Mouse (Mus musculus) hindbrain, embryonic 15.5 days (tissue): ENCODE results near the gene Tmem50b. TPM values are rescaled to one million over a fixed set of nuclear protein-coding genes. Genes with fewer than 3 reads are reported as not detected.
"Not testable (repeated sequence)": the region's sequence is repeated elsewhere in the genome, so short reads cannot be mapped to it uniquely, and the experiment has no call there.

ENCODE experiments used
- ATAC-seq: fragments of 200-750 bp; cut with Nextera tagmentation; 2 replicates; pipeline ENCODE4 v1.8.0; 2017; ENCODE audit warnings: low read depth, moderate number of reproducible peaks, moderate TSS enrichment; ENCODE audit not compliant: low FRiP score
- H3K27ac ChIP-seq: fragments of 300-500 bp; sonication (generic); replicated peaks from 2 replicates; pipeline ENCODE4 v1.5.1; 2015; ENCODE audit warnings: mild to moderate bottlenecking, inconsistent platforms
- H3K27me3 ChIP-seq: fragments of 300-500 bp; sonication (generic); 2 replicates; pipeline ENCODE4 v1.6.1; 2015; ENCODE audit warnings: control low read depth, inconsistent platforms
- H3K36me3 ChIP-seq: fragments of 300-500 bp; sonication (generic); 2 replicates; pipeline ENCODE4 v1.6.1; 2015; ENCODE audit warnings: control low read depth, inconsistent platforms
- H3K4me1 ChIP-seq: fragments of 300-500 bp; sonication (generic); replicated peaks from 2 replicates; pipeline ENCODE4 v1.6.1; 2015; ENCODE audit warnings: control low read depth, inconsistent platforms
- H3K4me2 ChIP-seq: fragments of 300-500 bp; sonication (generic); 2 replicates; pipeline ENCODE4 v1.6.1; 2015; ENCODE audit warnings: moderate library complexity, mild to moderate bottlenecking, inconsistent platforms
- H3K4me3 ChIP-seq: fragments of 300-500 bp; sonication (generic); 2 replicates; pipeline ENCODE4 v1.5.1; 2015; ENCODE audit warnings: mild to moderate bottlenecking, inconsistent platforms
- H3K9ac ChIP-seq: fragments of 300-500 bp; sonication (generic); 2 replicates; pipeline ENCODE4 v1.6.1; 2015; ENCODE audit warnings: inconsistent platforms
- H3K9me3 ChIP-seq: fragments of 300-500 bp; sonication (generic); 2 replicates; pipeline ENCODE4 v1.6.1; 2016; ENCODE audit warnings: control low read depth, inconsistent platforms
- WGBS: fragments of 180-500 bp; shearing (Covaris S2); methylation state at CpG from one replicate; pipeline ENCODE4 v1.1.7; 2015; 5-methylcytosine and 5-hydroxymethylcytosine counted together
- polyA plus RNA-seq: library from polyadenylated mRNA; unstranded; fragments of >200 nt; fragmentation: Nextera tagmentation; extraction: Ambion mirVana; gene quantifications from 2 replicates; pipeline ENCODE4 v1.2.1, GENCODE M21; 2015

The Tmem50b gene
- polyA plus RNA-seq, result 99.3 and 105 TPM in 2 replicates

DNA sequence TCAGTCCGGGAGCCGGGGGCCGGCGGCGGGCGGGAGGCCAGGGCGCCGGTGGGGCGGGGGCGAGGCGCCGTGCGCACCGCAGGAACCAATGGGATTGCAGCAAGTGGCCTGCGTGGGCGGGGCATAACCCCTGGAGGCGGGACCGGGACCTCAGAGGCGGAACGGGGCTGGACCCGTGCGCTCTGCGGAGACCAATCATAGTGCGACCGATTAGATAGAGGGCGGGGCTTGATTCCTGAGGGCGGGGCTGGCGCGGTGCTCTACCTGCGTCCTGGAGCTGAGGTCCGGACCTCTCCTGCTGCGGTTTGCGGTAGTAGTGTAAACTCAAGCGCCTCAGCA lies at the start of gene Tmem50b:
Tmem50b (minus strand) TSS at position 129 of the 339 bp plus-strand sequence.
- ATAC-seq, result peak; percentile 99
- H3K36me3 ChIP-seq, result no peaks in the 10 kb centered on the region
- peaks cover 23% of the 10 kb centered on the region for H3K4me1 ChIP-seq
- H3K9ac ChIP-seq, result peak within 1 kb of the TSS; percentile 86
- H3K4me3 ChIP-seq, result peak within 1 kb of the TSS; percentile 72
- under 1% methylated on average over 33 of the region's 34 CpGs for WGBS
- H3K27ac ChIP-seq, result peak within 1 kb of the TSS; percentile 82
- H3K4me2 ChIP-seq, result peak within 1 kb of the TSS; percentile 93
- peaks cover 5% of the 10 kb centered on the region; the same call in 1 of the 2 replicates for H3K27me3 ChIP-seq
- H3K9me3 ChIP-seq, result no peaks in the 10 kb centered on the region

DNA sequence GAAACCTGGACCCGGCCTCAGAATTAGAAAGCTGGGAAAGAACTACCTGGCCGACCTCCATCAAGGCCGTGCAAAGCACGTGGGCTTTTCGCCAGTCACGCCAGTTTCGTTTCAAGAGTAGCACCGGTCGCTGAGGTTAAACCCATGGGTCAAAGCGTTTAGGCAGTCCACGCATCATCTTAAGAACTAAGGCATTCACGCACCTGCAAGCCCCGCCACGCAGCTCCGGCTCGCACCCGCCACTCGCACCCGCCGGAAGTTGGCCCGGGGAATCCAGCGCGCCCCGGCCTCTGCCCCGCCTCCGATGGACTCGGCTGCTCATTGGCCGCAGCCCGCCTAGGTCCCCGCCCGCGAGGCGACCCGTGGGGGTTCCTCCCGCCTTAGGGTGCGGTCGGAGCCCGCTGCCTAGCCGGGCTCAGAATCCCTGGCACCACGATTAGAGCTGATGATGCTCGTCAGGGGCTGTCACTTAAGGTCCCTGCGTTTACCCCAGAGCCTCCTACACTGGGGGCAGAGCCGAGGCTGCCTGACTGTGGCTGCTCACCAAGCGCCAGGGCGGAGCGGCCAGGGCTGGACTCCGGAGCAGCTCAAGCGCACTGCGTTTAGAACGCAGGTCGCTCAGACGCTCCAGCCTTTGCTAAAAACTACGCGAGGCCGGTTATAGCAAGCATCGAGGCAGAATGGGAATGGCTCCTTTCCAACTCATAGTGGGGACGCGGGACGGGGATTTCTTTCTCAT lies 49.2 kb upstream of the Tmem50b start, which contains the start of gene Gart:
Gart (minus strand) TSS at position 272 of the 739 bp plus-strand sequence.
- under 1% methylated on average over 59 of the region's 59 CpGs for WGBS
- Histone ChIP-seq H3K4me1 (peaks cover 25% of the 10 kb centered on the region), H3K36me3 (peaks cover 8% of the 10 kb centered on the region), H3K4me3 (peak within 1 kb of the TSS; percentile 93), H3K9ac (peak within 1 kb of the TSS; percentile 77), H3K27me3 (no peaks in the 10 kb centered on the region), H3K4me2 (peak within 1 kb of the TSS; percentile 79), H3K9me3 (no peaks in the 10 kb centered on the region), H3K27ac (peak within 1 kb of the TSS; percentile 98)
- ATAC-seq, result peak; percentile 90

DNA sequence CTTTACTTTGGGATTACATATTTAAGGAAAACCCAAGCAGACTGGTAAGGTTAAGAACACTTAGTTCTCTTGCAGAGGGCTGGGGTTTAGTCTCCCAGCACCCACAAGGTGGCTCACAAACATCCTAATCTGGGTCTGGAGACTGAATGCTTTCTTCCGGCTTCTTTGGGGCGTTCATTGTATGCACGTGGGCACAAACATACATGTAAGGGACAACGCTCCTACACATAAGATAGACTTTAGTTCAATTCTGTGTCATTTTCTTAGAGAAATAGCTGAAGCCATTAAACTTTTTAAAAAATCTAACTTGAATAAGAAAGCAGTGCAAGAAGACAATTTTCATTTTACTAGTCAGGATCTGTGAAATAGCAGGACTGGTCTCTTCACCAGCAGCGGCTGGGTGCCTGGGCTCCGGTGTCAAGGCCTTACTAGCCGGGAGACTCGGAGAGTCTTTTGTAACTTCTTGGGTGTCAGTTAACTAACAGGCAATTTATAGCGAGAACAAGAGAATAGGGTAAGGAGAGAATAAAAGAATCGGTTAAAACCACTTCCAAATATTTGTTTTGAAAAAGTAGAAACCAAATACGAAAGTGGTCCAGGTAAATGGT lies 48.5 kb upstream of the Tmem50b start:
- H3K4me1 ChIP-seq, result peaks cover 25% of the 10 kb centered on the region
- H3K9me3 ChIP-seq, result no peaks in the 10 kb centered on the region
- H3K9ac ChIP-seq, result peak overlapping the region; percentile 77
- no peak for ATAC-seq
- peak overlapping the region; percentile 93 for H3K4me3 ChIP-seq
- H3K27me3 ChIP-seq, result no peaks in the 10 kb centered on the region
- H3K4me2 ChIP-seq, result peak overlapping the region; percentile 79
- peaks cover 15% of the 10 kb centered on the region for H3K36me3 ChIP-seq
- peak overlapping the region; percentile 98 for H3K27ac ChIP-seq
- WGBS, result under 1% methylated on average over 11 of the region's 11 CpGs

DNA sequence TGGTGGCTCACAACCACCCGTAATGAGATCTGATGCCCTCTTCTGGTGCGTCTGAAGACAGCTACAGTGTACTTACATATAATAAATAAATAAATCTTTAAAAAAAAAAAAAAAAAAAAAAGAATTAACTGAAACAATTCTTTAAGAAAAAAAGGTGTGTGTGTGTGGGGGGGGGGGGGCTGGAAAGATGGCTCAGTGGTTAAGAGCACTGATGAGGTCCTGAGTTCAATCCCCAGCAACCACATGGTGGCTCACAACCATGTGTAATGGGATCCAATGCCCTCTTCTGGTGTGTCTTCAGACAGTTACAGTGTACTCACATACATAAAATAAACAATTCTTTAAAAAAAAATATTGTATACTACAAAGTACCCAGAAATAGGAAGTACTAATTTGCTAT lies 47.8 kb upstream of the Tmem50b start:
- not testable (repeated sequence) for H3K9me3 ChIP-seq, H3K4me2 ChIP-seq, H3K4me3 ChIP-seq, H3K9ac ChIP-seq, H3K27ac ChIP-seq, ATAC-seq, H3K27me3 ChIP-seq
- Histone ChIP-seq H3K36me3 (peaks cover 21% of the 10 kb centered on the region), H3K4me1 (peaks cover 22% of the 10 kb centered on the region)
- WGBS, result 75% methylated on average over 1 of the region's 2 CpGs

DNA sequence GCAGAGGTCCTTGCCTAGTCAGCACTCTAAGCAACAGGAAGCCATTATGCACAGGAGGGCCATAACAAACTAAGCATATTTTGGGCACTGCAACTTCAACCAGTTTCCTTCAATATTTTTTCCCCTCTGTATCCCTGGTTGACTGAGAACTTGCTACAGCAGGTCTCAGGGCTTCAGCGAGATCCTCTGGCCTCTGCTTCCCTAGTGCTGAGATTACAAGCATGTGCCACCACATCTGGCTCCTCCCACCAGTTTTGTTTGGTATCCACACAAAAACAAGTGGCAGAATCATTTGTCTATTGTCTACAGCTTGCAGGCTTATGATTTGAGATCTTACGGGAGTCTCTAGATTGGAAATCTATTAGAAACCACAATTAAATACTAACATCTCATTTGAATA lies 47.3 kb upstream of the Tmem50b start:
- H3K9ac ChIP-seq, result no peak overlapping the region
- WGBS, result 84% methylated on average over 2 of the region's 2 CpGs
- H3K27ac ChIP-seq, result no peak overlapping the region
- H3K4me2 ChIP-seq, result no peak overlapping the region
- peaks cover 18% of the 10 kb centered on the region for H3K4me1 ChIP-seq
- no peak for ATAC-seq
- peaks cover 26% of the 10 kb centered on the region for H3K36me3 ChIP-seq
- no peaks in the 10 kb centered on the region for H3K27me3 ChIP-seq
- no peak overlapping the region for H3K4me3 ChIP-seq
- H3K9me3 ChIP-seq, result no peaks in the 10 kb centered on the region

DNA sequence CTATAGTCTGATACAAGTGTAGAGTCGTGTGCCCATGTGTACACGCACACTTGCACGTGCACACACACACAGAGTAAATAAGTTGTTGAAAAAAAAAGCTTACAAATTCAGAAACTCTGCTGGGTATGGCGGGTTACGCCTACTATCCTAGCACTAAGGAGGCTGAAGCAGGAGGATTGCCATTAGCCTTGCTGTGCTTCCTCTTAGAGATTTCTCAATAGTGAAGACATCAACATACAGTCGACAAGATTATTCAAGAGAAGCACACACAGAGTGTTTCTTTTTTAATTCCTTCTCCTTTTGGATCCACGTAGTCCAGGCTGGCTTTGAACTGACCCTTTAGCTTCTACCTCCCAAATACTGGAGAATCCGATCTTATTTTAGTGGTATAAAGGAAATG lies 42.6 kb upstream of the Tmem50b start:
- Histone ChIP-seq H3K27ac (no peak overlapping the region), H3K36me3 (peaks cover 62% of the 10 kb centered on the region), H3K4me2 (no peak overlapping the region), H3K9me3 (no peaks in the 10 kb centered on the region), H3K27me3 (no peaks in the 10 kb centered on the region), H3K4me3 (no peak overlapping the region), H3K9ac (no peak overlapping the region), H3K4me1 (peaks cover 3% of the 10 kb centered on the region; the same call in 1 of the 2 replicates)
- ATAC-seq, result no peak
- 96% methylated on average over 8 of the region's 8 CpGs for WGBS

DNA sequence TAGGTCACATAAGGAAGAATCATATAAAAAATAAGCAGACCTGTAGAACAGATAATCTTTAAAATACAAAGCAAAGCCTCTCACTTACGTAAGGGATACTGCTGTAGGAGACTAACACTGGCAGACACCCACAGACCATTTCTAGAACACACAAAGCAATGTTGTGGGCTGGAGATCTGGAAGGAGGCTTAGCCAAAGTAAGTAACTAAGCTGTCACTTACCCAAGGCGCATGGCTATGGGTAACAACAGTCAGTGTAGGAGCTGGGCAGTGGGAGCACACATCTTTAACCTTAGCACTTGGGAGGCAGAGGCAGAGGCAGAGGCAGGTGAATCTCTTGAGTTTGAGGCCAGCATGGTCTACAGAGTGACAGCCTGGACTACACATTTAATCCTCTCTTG lies 42.0 kb upstream of the Tmem50b start:
- Histone ChIP-seq H3K4me2 (no peak overlapping the region), H3K27ac (no peak overlapping the region), H3K4me1 (no peaks in the 10 kb centered on the region), H3K27me3 (no peaks in the 10 kb centered on the region), H3K4me3 (no peak overlapping the region), H3K9me3 (no peaks in the 10 kb centered on the region), H3K9ac (no peak overlapping the region), H3K36me3 (peaks cover 66% of the 10 kb centered on the region)
- ATAC-seq, result no peak
- 94% methylated on average over 2 of the region's 2 CpGs for WGBS

DNA sequence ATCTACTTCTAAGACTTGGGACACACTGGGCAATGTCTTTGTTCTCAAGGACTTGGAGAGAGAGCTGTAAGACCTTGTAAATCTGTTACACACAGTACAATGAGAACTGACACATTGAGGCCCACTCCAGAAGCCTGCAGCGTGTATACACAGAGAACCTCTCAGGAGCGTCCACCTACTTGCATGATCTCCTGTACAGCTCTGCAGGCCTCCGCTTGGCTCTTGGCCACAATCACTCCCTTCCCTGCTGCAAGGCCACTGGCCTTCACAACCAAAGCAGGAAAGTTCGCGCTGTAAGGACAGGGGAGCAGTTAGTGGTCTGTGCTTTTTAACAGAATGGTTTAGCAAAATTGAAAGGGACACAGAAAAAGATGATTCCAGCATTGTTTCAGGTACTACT lies 41.6 kb upstream of the Tmem50b start:
- H3K9ac ChIP-seq, result no peak overlapping the region
- no peaks in the 10 kb centered on the region for H3K27me3 ChIP-seq
- WGBS, result 94% methylated on average over 5 of the region's 5 CpGs
- H3K9me3 ChIP-seq, result no peaks in the 10 kb centered on the region
- H3K4me2 ChIP-seq, result no peak overlapping the region
- H3K36me3 ChIP-seq, result peaks cover 66% of the 10 kb centered on the region
- no peak overlapping the region for H3K4me3 ChIP-seq
- ATAC-seq, result no peak
- H3K4me1 ChIP-seq, result no peaks in the 10 kb centered on the region
- no peak overlapping the region for H3K27ac ChIP-seq

DNA sequence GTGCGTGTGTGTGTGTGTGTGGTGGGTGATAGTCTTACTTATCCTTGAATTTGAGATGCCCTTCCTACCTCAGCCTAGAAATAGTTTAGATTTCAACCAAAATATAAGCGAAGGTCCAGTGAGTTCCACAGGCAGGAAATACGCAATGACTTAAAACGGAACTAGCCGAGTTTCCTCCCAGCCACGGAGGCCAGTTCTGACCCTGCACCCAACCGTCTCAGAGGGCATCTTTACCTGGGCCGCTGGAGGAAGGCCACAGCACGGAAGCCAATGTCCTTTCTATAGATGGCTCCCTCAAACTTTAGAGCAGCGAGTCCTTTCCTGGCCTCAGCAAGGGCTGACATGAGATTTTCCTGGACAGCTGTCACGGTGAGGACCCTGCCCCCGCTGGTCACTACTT lies 36.0 kb upstream of the Tmem50b start:
- no peak for ATAC-seq
- Histone ChIP-seq H3K27me3 (no peaks in the 10 kb centered on the region), H3K4me2 (no peak overlapping the region), H3K36me3 (peaks cover 65% of the 10 kb centered on the region), H3K9me3 (no peaks in the 10 kb centered on the region), H3K4me1 (no peaks in the 10 kb centered on the region), H3K9ac (no peak overlapping the region), H3K4me3 (no peak overlapping the region), H3K27ac (no peak overlapping the region)
- 94% methylated on average over 12 of the region's 12 CpGs for WGBS

DNA sequence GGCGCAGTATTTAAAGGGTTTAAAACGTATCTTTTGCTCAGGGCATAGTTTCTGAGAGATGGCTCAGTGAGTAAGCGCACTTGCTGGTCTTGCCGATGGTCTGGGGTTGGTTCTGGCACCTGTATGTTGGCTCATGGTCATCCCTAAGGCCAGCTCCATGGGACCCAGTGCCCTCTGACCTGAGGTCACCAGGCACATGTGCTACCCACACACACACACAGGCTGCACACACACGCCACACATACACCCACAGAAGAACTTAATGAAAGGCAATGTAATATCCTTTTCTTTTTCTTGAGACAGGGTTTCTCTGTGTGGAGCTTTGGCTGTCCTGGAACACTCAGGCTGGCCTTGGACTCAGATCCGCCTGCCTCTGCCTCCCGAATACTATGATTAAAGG lies 35.3 kb upstream of the Tmem50b start:
- H3K9ac ChIP-seq, result no peak overlapping the region
- H3K4me2 ChIP-seq, result no peak overlapping the region
- peaks cover 65% of the 10 kb centered on the region for H3K36me3 ChIP-seq
- 96% methylated on average over 7 of the region's 7 CpGs for WGBS
- no peaks in the 10 kb centered on the region for H3K9me3 ChIP-seq
- no peaks in the 10 kb centered on the region for H3K27me3 ChIP-seq
- no peak overlapping the region for H3K27ac ChIP-seq
- no peaks in the 10 kb centered on the region for H3K4me1 ChIP-seq
- no peak for ATAC-seq
- no peak overlapping the region for H3K4me3 ChIP-seq

DNA sequence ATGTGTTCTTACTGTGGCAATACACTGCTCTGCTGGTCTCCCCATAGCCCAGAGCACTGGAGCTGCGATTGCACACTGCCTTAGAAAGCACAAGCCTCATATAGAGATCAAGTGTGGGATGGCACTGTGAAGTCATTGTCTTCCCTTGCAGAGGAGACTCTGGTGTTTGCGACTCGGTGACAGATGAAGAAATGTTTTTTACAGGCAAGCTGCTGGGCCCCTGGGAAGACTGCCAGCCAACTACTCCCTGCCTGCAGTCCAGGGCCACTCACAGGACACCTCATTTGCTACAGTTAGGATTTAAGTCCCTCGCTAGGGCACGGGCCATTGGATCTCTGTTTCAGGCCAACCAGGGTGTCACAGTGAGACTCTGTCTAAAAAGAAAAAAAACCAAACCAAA lies 34.8 kb upstream of the Tmem50b start:
- 74% methylated on average over 5 of the region's 5 CpGs for WGBS
- Histone ChIP-seq H3K27me3 (no peaks in the 10 kb centered on the region), H3K9ac (no peak overlapping the region), H3K27ac (no peak overlapping the region), H3K4me3 (no peak overlapping the region), H3K4me1 (no peaks in the 10 kb centered on the region), H3K4me2 (no peak overlapping the region), H3K9me3 (no peaks in the 10 kb centered on the region), H3K36me3 (peaks cover 67% of the 10 kb centered on the region)
- ATAC-seq, result no peak

DNA sequence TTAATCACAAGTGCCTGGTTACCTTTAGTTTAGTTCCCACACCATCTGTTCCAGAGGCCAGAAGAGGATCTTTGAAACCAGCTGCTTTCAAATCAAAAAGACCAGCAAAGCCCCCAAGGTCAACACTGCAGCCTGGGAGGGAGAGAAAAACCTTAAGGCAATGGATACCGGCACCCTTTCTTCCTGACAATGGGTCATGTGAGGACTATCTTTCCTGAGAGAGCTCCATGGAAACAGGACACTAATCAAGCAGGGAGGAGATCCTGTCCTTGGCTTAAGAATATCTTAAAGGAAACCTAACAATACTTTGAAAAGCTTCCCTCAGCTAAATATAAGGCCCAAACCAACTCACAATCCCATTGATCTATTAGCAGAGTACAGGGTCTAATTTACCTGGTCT lies 33.0 kb upstream of the Tmem50b start:
- Histone ChIP-seq H3K4me2 (no peak overlapping the region), H3K9ac (no peak overlapping the region), H3K27ac (no peak overlapping the region), H3K27me3 (no peaks in the 10 kb centered on the region), H3K9me3 (no peaks in the 10 kb centered on the region), H3K4me3 (no peak overlapping the region), H3K36me3 (peaks cover 62% of the 10 kb centered on the region), H3K4me1 (no peaks in the 10 kb centered on the region)
- 64% methylated on average over 1 of the region's 1 CpGs for WGBS
- no peak for ATAC-seq
